Mouse (Mus musculus) liver, embryonic 14.5 days (tissue): ENCODE measurements around the gene Flt3l.

Experiments used
- CTCF ChIP-seq: IDR thresholded peaks from 2 replicates; pipeline ENCODE4 v1.5.1; 2016; ENCODE audit warnings: antibody characterized with exemption, low read depth, control low read depth
- EP300 ChIP-seq: IDR thresholded peaks from 2 replicates; pipeline ENCODE4 v1.6.1; 2016; ENCODE audit warnings: antibody characterized with exemption, low read depth

GRCm38 (mm10) chr7:45121966-45122365 is 14.3 kb downstream of the Flt3l start:
- TF ChIP-seq CTCF (no peak), EP300 (no peak)
